Mouse (Mus musculus): ENCODE measurements around the gene Pgrmc2. TPM values are rescaled to one million over a fixed set of nuclear protein-coding genes. Genes with fewer than 3 reads are reported as not detected.

The Pgrmc2 gene
- total and polyA plus RNA-seq, 3 experiments, result 23.2 to 52.8 TPM; not detected in 1

DNA sequence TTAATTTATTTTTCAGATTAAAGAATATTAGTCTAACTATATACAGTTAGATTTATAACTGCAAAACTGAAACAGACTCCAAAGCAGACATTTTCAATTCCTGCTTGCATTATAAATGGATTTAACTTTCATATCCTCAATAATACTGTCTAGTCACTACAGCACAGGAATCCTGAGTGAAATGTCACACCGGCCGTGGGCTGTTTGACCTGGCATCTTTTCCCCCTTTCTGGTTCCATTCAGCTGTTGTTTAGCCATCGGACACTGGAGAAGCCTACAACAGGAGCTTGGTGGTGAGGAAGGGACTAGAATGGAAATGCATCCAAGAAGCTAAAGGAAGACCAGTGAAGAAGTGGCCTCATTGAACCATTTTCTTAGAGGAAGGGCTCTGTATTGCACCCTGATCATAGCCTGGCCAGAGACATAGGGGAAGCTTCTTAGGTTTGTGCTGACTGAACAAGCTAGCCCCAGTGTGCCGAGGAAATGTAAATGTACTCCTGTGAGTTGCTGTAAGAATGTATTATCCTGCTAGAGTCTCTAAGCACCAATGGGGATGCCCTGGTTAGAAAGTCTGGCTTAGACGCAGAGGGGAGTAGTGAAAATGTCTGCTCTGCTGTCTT, 44.4 kb downstream of the Pgrmc2 start:
- DNase-seq (ENCODE audit: low read depth, low spot score), result no peak
- TF ChIP-seq CHD1 (IDR thresholded peaks at IDR 0.05; ENCODE audit: low read depth, low read length) (no peak), NRF1 (IDR thresholded peaks at IDR 0.05; ENCODE audit: insufficient read depth, low read depth, low read length, poor library complexity, severe bottlenecking) (no peak), POLR2AphosphoS5 (IDR thresholded peaks at IDR 0.05; ENCODE audit: borderline replicate concordance, low read depth, low read length) (no peak), ZC3H11A (IDR thresholded peaks at IDR 0.05; ENCODE audit: low read depth, low read length) (no peak), ZMIZ1 (IDR thresholded peaks at IDR 0.05; ENCODE audit: low read depth, low read length) (no peak), RAD21 (IDR thresholded peaks at IDR 0.05; ENCODE audit: low read depth, low read length) (no peak), POLR2AphosphoS2 (IDR thresholded peaks at IDR 0.05; ENCODE audit: low read length) (no peak), CTCF (IDR thresholded peaks at IDR 0.05 in 2 of 3, conservative IDR thresholded peaks at IDR 0.05 in 1 of 3; ENCODE audit: control insufficient read depth in 1 of 3, insufficient read depth in 1 of 3, low read depth in 2 of 3, low read length in 3 of 3, poor library complexity in 1 of 3, severe bottlenecking in 1 of 3) (no peak), GABPA (IDR thresholded peaks at IDR 0.05; ENCODE audit: low read depth, low read length) (no peak), JUND (IDR thresholded peaks at IDR 0.05; ENCODE audit: low read depth, low read length) (no peak), ZKSCAN1 (IDR thresholded peaks at IDR 0.05; ENCODE audit: low read depth, low read length) (no peak), CHD2 (IDR thresholded peaks at IDR 0.05; ENCODE audit: low read length) (no peak), ELF1 (IDR thresholded peaks at IDR 0.05; ENCODE audit: low read depth, low read length) (no peak), MAFK (IDR thresholded peaks at IDR 0.05; ENCODE audit: borderline replicate concordance, low read depth, low read length) (no peak), MAX (IDR thresholded peaks at IDR 0.05; ENCODE audit: low read length) (no peak), UBTF (IDR thresholded peaks at IDR 0.05; ENCODE audit: borderline replicate concordance, insufficient read depth, low read depth, low read length) (no peak)
- Histone ChIP-seq H3K4me1 (ENCODE audit: control insufficient read depth in 1 of 2, insufficient read depth in 2 of 2, low read length in 2 of 2) (no peaks in the 10 kb centered on the region), H3K9me3 (replicated peaks; ENCODE audit: insufficient read depth, low read length) (no peaks in the 10 kb centered on the region), H3K36me3 (ENCODE audit: control insufficient read depth in 1 of 2, insufficient read depth in 2 of 2, low read length in 2 of 2) (no peaks in the 10 kb centered on the region), H3K4me3 (ENCODE audit: control insufficient read depth in 1 of 2, insufficient read depth in 1 of 2, low read depth in 2 of 2, low read length in 2 of 2) (no peak overlapping the region), H3K27me3 (ENCODE audit: control insufficient read depth in 1 of 2, insufficient read depth in 2 of 2, low read length in 2 of 2) (no peaks in the 10 kb centered on the region), H3K9ac (ENCODE audit: control insufficient read depth, low read depth, low read length, poor library complexity, severe bottlenecking) (no peak overlapping the region), H3K27ac (ENCODE audit: control insufficient read depth, low read depth, low read length) (no peak overlapping the region), H3K79me2 (ENCODE audit: control insufficient read depth, insufficient read depth, low read length, poor library complexity) (no peaks in the 10 kb centered on the region)

DNA sequence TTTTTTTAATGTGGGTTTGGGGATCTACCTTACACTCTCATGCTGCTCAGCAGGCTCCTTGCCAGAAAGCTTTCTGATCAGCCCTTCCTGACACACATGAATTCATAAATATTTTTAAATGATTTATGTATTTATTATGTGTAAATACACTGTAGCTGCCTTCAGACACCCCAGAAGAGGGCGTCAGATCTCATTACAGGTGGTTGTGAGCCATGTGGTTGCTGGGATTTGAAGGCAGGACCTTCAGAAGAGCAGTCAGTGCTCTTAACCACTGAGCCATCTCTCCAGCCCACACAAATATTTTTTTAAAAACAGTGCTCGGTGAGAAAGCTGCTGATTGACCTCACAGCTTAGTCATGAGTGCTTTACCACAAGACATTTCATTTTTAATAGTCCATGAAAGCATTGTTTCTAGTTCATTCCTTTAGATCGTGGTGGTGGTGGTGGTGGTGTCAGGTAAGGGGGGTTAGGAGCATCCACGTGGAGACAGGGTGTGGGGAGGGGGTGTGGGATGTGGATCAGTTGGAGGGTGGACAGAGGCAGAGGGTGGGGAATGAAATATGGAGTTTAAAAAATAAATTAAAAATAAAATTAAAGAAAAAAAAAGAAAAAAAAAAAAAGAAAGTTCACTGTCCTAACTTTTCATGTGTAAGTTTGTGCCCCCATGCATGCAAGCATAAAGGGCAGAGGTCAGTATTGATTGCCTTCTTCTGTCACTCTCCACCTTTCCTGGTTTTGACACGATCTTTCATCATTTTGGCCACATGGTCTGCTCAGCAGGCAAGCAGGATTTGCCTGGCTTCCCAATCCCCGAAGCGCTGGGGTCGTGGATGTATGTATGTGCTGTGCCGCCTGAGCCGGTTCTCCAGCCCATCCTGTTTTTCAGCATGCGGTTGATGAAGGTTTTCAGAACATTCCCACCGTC, 51.3 kb downstream of the Pgrmc2 start:
- no peak overlapping the region for H3K9ac ChIP-seq (ENCODE audit: control insufficient read depth, low read depth, low read length, poor library complexity, severe bottlenecking)
- no peaks in the 10 kb centered on the region for H3K9me3 ChIP-seq (replicated peaks; ENCODE audit: insufficient read depth, low read length)
- no peaks in the 10 kb centered on the region for H3K36me3 ChIP-seq (ENCODE audit: control insufficient read depth in 1 of 2, insufficient read depth in 2 of 2, low read length in 2 of 2)
- no peaks in the 10 kb centered on the region for H3K79me2 ChIP-seq (ENCODE audit: control insufficient read depth, insufficient read depth, low read length, poor library complexity)
- no peak for TF ChIP-seq CHD2 (IDR thresholded peaks at IDR 0.05; ENCODE audit: low read length)
- no peak for TF ChIP-seq GABPA (IDR thresholded peaks at IDR 0.05; ENCODE audit: low read depth, low read length)
- no peak for TF ChIP-seq UBTF (IDR thresholded peaks at IDR 0.05; ENCODE audit: borderline replicate concordance, insufficient read depth, low read depth, low read length)
- TF ChIP-seq JUND (IDR thresholded peaks at IDR 0.05; ENCODE audit: low read depth, low read length), result no peak
- TF ChIP-seq MYC (IDR thresholded peaks at IDR 0.05; ENCODE audit: low read depth, low read length), result no peak
- TF ChIP-seq TBP (IDR thresholded peaks at IDR 0.05; ENCODE audit: low read depth, low read length), result no peak
- TF ChIP-seq RCOR1 (IDR thresholded peaks at IDR 0.05; ENCODE audit: low read depth, low read length), result no peak
- TF ChIP-seq USF2 (IDR thresholded peaks at IDR 0.05; ENCODE audit: borderline replicate concordance in 1 of 2, insufficient read depth in 1 of 2, low read depth in 1 of 2, low read length in 2 of 2), result no peak
- TF ChIP-seq MAX (IDR thresholded peaks at IDR 0.05; ENCODE audit: low read length), result no peak
- H3K27me3 ChIP-seq (ENCODE audit: control insufficient read depth in 1 of 2, insufficient read depth in 2 of 2, low read length in 2 of 2), result no peaks in the 10 kb centered on the region
- no peak overlapping the region for H3K27ac ChIP-seq (ENCODE audit: control insufficient read depth, low read depth, low read length)
- H3K4me3 ChIP-seq (ENCODE audit: control insufficient read depth in 1 of 2, insufficient read depth in 1 of 2, low read depth in 2 of 2, low read length in 2 of 2), result no peak overlapping the region
- DNase-seq (ENCODE audit: low read depth, low spot score), result no peak
- no peaks in the 10 kb centered on the region for H3K4me1 ChIP-seq (ENCODE audit: control insufficient read depth in 1 of 2, insufficient read depth in 2 of 2, low read length in 2 of 2)

All from MEL (cell line).